Mouse (Mus musculus) neural tube, embryonic 11.5 days (tissue): ENCODE results near the gene Ostm1. TPM values are rescaled to one million over a fixed set of nuclear protein-coding genes. Genes with fewer than 3 reads are reported as not detected.

Source experiments
- ATAC-seq: fragments of 200-750 bp; cut with Nextera tagmentation; 2 replicates; pipeline ENCODE4 v1.8.0; 2017; ENCODE audit warnings: moderate number of reproducible peaks, mild to moderate bottlenecking, moderate TSS enrichment, moderate library complexity; ENCODE audit not compliant: insufficient read depth, low FRiP score, low TSS enrichment
- DNase-seq: peaks from one replicate; pipeline ENCODE4 v3.0.0-alpha.2; 2015; ENCODE audit warnings: low spot score
- H3K27ac ChIP-seq: fragments of 300-500 bp; sonication (generic); 2 replicates; pipeline ENCODE4 v1.5.1; 2014; ENCODE audit warnings: low read depth, mild to moderate bottlenecking, low read length
- H3K27me3 ChIP-seq: fragments of 300-500 bp; sonication (generic); 2 replicates; pipeline ENCODE4 v1.6.1; 2014; ENCODE audit warnings: mild to moderate bottlenecking, low read length, mixed read lengths; ENCODE audit not compliant: control insufficient read depth, insufficient read depth
- H3K36me3 ChIP-seq: fragments of 300-500 bp; sonication (generic); 2 replicates; pipeline ENCODE4 v1.6.1; 2014; ENCODE audit warnings: mild to moderate bottlenecking, low read length, moderate library complexity, mixed read lengths; ENCODE audit not compliant: control insufficient read depth, insufficient read depth
- H3K4me1 ChIP-seq: fragments of 300-500 bp; sonication (generic); 2 replicates; pipeline ENCODE4 v1.6.1; 2014; ENCODE audit warnings: low read length, mixed read lengths; ENCODE audit not compliant: control insufficient read depth, insufficient read depth
- H3K4me2 ChIP-seq: fragments of 300-500 bp; sonication (generic); 2 replicates; pipeline ENCODE4 v1.6.1; 2014; ENCODE audit warnings: low read depth, mild to moderate bottlenecking, moderate library complexity
- H3K4me3 ChIP-seq: fragments of 300-500 bp; sonication (generic); 2 replicates; pipeline ENCODE4 v1.5.1; 2014; ENCODE audit warnings: low read depth, low read length
- H3K9ac ChIP-seq: fragments of 300-500 bp; sonication (generic); 2 replicates; pipeline ENCODE4 v1.6.1; 2014; ENCODE audit warnings: mild to moderate bottlenecking, low read length
- H3K9me3 ChIP-seq: fragments of 300-500 bp; sonication (generic); 2 replicates; pipeline ENCODE4 v1.6.1; 2016; ENCODE audit warnings: low read length; ENCODE audit not compliant: control insufficient read depth
- WGBS: fragments of 180-500 bp; shearing (Covaris S2); extraction: QIAGEN DNeasy Blood & Tissue Kit; methylation state at CpG from one replicate; pipeline ENCODE4 v1.1.7; 2014; 5-methylcytosine and 5-hydroxymethylcytosine counted together
- polyA plus RNA-seq: library from polyadenylated mRNA; unstranded; fragments of >200 nt; fragmentation: Nextera tagmentation; extraction: Ambion mirVana; gene quantifications from 2 replicates; pipeline ENCODE4 v1.2.1, GENCODE M21; 2014

Gene Ostm1
- polyA plus RNA-seq, 1 experiment from 2014 or later: 16.8 TPM

- ATAC-seq (no peak), DNase-seq (no peak)
- no peak overlapping the region for H3K4me3 ChIP-seq
- H3K9ac ChIP-seq: no peak overlapping the region
- H3K4me2 ChIP-seq: no peak overlapping the region
- no peaks in the 10 kb centered on the region for H3K4me1 ChIP-seq
- 85% methylated on average over 13 of the region's 13 CpGs for WGBS
- no peaks in the 10 kb centered on the region for H3K27me3 ChIP-seq
- H3K36me3 ChIP-seq: no peaks in the 10 kb centered on the region
- no peaks in the 10 kb centered on the region for H3K9me3 ChIP-seq
- no peak overlapping the region for H3K27ac ChIP-seq
Observed at GRCm38 (mm10) chr10:42696361-42696760, 112.7 kb downstream of the Ostm1 start.

DNA sequence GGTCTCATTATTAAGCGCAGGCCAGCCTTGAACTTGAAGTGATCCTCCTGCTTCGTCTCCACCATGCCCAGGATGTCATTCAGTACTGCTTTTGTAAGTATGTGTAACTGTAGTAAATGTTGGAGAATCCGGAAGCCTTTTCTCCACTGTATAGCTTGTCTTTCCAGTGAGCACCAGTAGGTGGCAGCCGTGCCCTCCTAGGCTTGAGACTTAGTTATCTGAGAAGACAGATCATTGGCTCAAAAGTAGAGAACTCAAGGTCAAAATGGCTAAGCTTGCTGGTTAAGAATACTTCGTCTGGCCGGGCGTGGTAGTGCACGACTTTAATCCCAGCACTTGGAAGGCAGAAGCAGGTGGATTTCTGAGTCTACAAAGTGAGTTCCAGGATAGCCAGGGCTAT lies 113.4 kb downstream of the Ostm1 start:
- no peaks in the 10 kb centered on the region for H3K36me3 ChIP-seq
- DNase-seq: peak; percentile 72
- ATAC-seq: no peak
- H3K4me2 ChIP-seq: no peak overlapping the region
- no peaks in the 10 kb centered on the region for H3K9me3 ChIP-seq
- H3K27me3 ChIP-seq: no peaks in the 10 kb centered on the region
- 31% methylated on average over 8 of the region's 8 CpGs for WGBS
- no peak overlapping the region for H3K4me3 ChIP-seq
- H3K9ac ChIP-seq: no peak overlapping the region
- H3K27ac ChIP-seq: no peak overlapping the region
- H3K4me1 ChIP-seq: no peaks in the 10 kb centered on the region

DNA sequence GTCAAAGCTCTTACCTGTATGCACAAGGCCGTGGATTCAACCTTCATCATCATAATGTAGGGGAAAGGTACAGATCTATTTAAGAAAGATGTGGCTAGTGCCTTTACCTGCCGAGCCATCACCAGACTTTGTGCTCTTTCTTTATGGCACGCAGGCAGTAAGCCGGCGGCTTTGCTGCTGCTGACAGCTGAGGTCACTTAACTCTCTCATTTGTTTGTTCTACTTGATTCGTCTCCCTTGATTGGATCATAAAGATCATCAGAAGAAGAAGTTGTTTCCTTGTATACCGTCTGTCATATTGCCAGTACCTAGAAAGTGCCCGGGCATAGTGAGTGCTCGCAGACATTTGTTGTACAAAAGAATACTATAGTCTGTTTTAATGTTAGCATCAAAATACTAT lies 114.8 kb downstream of the Ostm1 start:
- Histone ChIP-seq H3K36me3 (no peaks in the 10 kb centered on the region), H3K9me3 (no peaks in the 10 kb centered on the region), H3K4me2 (no peak overlapping the region), H3K4me3 (no peak overlapping the region), H3K27me3 (no peaks in the 10 kb centered on the region), H3K9ac (no peak overlapping the region), H3K27ac (no peak overlapping the region), H3K4me1 (no peaks in the 10 kb centered on the region)
- ATAC-seq (no peak), DNase-seq (no peak)
- WGBS: 89% methylated on average over 9 of the region's 9 CpGs

DNA sequence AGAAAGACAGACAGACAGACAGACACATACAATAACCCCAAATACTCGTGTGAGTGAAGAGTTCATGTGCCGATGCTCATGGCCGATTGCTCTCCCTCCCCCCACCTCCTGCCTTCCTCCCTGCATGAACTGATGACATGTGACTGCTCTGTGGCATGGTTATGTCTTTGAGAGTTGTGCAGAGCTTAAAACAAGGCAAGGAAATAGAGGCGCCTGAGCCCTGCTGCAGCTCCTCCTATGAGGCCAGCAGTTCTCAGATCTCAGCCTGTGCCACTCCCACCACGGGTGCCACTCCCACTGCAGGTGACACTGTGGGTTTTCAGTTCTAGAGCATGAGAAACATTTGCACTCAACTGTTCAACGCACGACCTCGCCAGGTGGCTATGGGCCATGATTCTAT lies 115.4 kb downstream of the Ostm1 start:
- Histone ChIP-seq H3K4me1 (no peaks in the 10 kb centered on the region), H3K9ac (no peak overlapping the region), H3K36me3 (no peaks in the 10 kb centered on the region), H3K27ac (no peak overlapping the region), H3K9me3 (no peaks in the 10 kb centered on the region), H3K4me3 (no peak overlapping the region), H3K27me3 (no peaks in the 10 kb centered on the region), H3K4me2 (no peak overlapping the region)
- no peak for DNase-seq
- 87% methylated on average over 8 of the region's 8 CpGs for WGBS
- ATAC-seq: no peak

DNA sequence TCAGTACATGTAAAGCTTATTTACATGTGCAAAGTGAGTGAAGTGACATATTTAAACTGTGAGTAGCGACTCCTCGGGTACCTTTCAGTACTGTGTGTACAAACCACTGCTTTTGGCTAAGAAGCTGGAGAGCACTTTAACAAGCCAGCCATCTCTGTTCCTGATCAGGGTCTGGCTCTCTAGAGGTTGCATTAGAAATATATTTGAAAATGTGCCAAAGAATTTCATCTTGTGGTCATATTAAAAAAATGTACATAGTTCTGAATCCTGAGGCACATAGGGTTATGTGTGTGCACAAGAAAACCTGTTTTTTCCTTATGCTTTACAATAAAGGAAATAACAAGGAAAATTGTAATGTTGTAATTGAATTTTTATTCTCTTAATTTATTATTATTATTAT lies 118.5 kb downstream of the Ostm1 start:
- Histone ChIP-seq H3K9me3 (no peaks in the 10 kb centered on the region), H3K4me3 (no peak overlapping the region), H3K9ac (no peak overlapping the region), H3K36me3 (no peaks in the 10 kb centered on the region), H3K4me1 (no peaks in the 10 kb centered on the region), H3K4me2 (no peak overlapping the region), H3K27ac (no peak overlapping the region), H3K27me3 (no peaks in the 10 kb centered on the region)
- ATAC-seq (no peak), DNase-seq (no peak)
- 90% methylated on average over 2 of the region's 2 CpGs for WGBS

GRCm38 (mm10) chr10:42714676-42715075 lies 131.1 kb downstream of the Ostm1 start:
- 14% methylated on average over 9 of the region's 9 CpGs for WGBS
- H3K27me3 ChIP-seq: 0 out of 2 replicates have a peak, but pooled peaks cover 2% of the 10 kb centered on the region
- H3K9ac ChIP-seq: no peak overlapping the region
- H3K9me3 ChIP-seq: no peaks in the 10 kb centered on the region
- DNase-seq (no peak), ATAC-seq (no peak)
- no peaks in the 10 kb centered on the region for H3K36me3 ChIP-seq
- no peak overlapping the region for H3K4me3 ChIP-seq
- no peak overlapping the region for H3K4me2 ChIP-seq
- H3K4me1 ChIP-seq: no peaks in the 10 kb centered on the region; the same call in 1 of the 2 replicates
- no peak overlapping the region for H3K27ac ChIP-seq

- Histone ChIP-seq H3K9ac (no peak overlapping the region), H3K4me1 (no peaks in the 10 kb centered on the region; the same call in 1 of the 2 replicates), H3K27ac (no peak overlapping the region), H3K9me3 (no peaks in the 10 kb centered on the region), H3K36me3 (no peaks in the 10 kb centered on the region), H3K4me2 (peak overlapping the region; percentile 1; the same call in 1 of the 2 replicates), H3K4me3 (no peak overlapping the region), H3K27me3 (0 out of 2 replicates have a peak, but pooled peaks cover 2% of the 10 kb centered on the region)
- WGBS: 15% methylated on average over 19 of the region's 19 CpGs
- ATAC-seq: no peak
- DNase-seq: no peak
Observed at GRCm38 (mm10) chr10:42715366-42716035, 131.9 kb downstream of the Ostm1 start.

DNA sequence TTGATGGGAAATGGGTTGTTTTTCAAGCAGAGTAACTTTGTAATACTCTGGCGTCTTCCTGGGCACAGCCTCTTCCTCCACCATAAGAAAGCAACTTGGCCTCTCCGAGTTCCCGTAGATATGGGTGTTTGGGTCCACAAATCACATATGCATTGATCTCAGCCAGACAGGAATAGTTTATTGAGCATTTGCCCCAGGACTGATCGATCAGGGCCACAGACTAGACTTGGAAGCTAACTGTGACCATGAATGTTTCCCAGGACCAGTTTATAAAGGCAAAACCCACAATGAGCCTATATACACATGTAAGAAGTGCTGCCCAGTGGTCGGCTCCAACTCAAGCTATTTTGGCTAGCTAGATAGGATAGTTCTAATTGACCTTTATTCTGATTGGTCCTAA lies 138.5 kb downstream of the Ostm1 start:
- 91% methylated on average over 5 of the region's 5 CpGs for WGBS
- Histone ChIP-seq H3K36me3 (no peaks in the 10 kb centered on the region), H3K4me2 (no peak overlapping the region), H3K4me3 (no peak overlapping the region), H3K9me3 (no peaks in the 10 kb centered on the region), H3K27ac (no peak overlapping the region), H3K27me3 (no peaks in the 10 kb centered on the region), H3K4me1 (no peaks in the 10 kb centered on the region), H3K9ac (no peak overlapping the region)
- ATAC-seq: no peak
- no peak for DNase-seq
